Mouse (Mus musculus) T-helper 2 cell (primary cell): ENCODE data around the gene Vstm2b.

Source experiments
- in situ Hi-C: fragments of 300-600 bp; cut with MboI, MseI; formaldehyde crosslinking; loops from one replicate; pipeline ENCODE4 v1.15.1; 2025; ENCODE audit warnings: high pct_unique_total_duplicates

Vstm2b gene

DNA sequence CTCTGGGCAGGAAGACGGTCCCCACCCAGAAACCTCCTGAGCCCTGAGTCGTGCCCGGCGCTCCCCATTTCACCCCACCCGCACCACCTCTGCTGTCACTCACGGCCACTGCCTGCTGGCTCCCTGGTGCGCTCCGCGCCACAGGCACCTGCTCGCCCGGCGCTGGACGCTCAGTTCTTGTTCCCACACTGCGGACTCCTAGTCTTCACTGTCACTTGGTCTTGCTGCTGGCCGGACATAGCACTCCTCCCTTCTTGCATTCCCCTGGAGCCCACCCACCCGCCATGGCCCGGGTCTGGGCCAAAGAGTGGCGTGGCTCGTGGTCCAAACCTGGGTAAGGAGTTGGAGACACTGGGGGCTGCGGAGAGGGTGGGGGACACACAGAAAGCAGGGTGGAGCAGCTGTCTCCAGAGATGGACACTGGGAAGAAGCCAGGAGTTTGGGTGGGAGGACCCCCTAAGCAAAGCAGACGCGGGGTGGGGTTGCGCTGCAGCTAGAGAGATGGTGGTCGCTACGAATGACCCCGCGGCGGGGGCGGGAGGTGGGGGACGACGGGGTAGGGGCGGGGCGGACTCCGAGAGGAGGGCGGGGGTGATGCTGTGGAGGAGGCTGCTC, at the start of gene Vstm2b:
Gene Vstm2b, plus strand, starts transcription at position 233 of the 615 bp plus-strand sequence.
- in situ Hi-C loops, result no loop called here

DNA sequence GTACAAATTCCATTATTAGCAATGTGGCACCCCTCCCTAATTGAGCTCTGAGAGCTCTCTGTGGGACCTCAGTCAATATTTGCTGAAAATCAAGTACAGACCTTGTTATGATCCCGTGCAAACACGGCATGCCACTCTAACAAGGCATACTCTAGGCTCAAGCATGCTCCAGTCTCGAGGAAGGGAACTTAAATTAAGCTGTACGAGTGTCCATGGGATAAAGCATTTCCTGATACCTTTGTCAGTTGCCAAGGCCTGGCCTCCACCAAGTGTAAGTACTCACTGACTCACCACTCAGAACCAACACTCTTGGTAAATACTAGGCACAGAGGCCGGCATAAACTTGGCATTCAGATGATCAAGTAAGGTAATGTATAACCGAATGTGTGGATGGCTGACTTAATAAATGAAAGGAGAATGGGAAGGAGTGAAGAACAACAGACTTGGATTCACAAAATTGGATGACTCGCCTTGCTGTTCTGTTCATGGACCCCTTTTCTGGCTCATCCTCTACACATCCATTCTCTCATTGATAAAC, 42.0 kb upstream of the Vstm2b start:
- in situ Hi-C loops, result no loop called here

DNA sequence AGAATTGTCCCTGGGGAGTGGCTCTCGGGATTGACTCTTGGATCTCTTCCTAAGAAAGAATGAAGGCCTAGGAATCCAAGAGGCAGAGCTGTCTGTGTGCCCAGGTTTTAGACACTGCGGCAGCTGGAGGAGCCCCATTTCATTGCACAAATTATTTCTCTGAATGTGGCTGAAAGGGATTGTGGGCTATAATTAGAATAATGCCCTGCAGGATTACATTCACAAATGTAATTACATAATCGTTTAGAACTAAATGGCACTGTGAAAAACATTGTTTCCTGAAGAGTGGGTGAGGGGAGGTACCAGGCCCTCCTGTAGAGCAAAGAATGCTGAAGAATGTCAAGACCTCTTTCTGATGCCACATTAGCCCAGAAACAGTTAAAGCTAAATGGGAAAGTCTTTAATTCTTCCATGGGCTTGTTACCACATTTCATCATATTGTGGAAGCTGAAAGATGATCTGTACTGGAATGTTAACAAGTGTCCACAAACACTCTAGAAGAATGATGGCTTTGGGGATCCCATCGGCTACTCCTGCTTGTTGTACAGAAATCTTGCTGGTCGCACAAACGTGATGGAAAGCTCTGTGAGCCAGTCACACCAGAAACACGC, 24.6 kb upstream of the Vstm2b start:
- in situ Hi-C loops, result no loop called here

DNA sequence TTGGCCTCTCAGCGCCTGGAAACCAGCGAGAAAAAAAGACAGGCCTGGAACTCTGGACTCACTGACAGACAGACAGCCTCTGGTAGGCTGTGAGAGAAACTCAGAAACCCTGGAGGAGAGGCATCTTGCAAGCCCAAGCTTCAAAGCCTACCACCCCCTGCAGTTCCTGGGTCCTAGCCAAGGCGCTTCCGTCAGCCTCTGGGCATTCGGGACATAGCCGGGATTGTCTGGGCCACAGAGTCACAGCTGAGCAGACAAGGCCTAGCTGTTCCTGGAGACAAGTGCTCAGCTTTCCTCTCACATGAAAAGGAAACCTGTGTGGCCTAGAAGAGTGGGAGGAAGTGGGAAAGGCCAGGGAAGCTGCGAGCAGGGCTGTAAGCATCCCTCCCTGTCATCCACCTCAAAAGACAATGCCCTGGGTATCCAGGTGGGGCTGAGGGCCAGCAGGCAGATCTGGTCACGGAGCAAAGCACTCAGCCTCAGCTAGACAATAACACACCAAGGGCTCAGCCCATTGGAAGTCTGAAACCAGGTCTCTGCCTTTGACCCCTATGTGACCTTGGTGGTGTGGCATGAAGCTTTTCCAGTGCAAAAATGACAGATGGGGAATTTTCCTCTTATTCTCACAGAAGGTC, 13.2 kb upstream of the Vstm2b start:
- in situ Hi-C loops, result no loop called here

DNA sequence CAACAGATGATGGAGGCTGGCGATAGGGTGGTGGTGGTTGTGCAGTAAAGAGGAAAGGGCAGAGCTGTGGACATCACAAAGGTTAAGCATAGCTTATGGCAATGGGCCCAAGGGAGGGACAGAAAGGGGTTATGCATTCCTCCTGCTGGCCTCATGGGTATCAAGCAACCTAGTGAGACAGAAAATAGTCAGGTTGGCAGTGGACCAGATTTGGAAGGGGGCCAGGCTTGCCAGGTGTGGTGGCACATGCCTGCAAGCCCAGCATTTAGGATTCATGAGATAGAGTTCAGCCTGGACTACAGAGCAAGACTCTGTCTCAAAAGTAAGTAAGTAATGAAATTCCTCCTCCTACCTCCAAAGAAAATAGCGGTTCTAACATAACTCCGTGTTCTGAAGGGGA, 9.8 kb upstream of the Vstm2b start:
- in situ Hi-C loops, result no loop called here

DNA sequence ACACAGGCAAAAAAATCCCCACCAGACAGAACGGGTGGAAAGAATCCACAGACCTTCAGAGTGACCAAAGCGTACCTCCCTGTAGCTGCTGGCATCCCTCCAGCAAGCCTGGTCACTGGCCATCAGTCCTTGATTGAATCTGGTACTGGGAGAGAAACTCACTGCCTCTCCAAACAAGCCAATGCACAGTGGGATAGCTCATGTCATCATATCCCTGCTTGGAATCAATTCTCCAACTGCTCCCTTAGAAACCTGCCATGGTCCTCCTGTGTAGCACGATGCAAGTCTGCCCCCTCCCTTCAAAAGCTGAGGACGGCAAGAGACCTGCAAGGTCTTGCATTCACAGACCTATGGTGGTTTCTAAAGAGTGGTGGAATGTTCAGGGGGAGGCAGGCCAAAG, 1.2 kb upstream of the Vstm2b start:
- in situ Hi-C loops, result no loop called here

DNA sequence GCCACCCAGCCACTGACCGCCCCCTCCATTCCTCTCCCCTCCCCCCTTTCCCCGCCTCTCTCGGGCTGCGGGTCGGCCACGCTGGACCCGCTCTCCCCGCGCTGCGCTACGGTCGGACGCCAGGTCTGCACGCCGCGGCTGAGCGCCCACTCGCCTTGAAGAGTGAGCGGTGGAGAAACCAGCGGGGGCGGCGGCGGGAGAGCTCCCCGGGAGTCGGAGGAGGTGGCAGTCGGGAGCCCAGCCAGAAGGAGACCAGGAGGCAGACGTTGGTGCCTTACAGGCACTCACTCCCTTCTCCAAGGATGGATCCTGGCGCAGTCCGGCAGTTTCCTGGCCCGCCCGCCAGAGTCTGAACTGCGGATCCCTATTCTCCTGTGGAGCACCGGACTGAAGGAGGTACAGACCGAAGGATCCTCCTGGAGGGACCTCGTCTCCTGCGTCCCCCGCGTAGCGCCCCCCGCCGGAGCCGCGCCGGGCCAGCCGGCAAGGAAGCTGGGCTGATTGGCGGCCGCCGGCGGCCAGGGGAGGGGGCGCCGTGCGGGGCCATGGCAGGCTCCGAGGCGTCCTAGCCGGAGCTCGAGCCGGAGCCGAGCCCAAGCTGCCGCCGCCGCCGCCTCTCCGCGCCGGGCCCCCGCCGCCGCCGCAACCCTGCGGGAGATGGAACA, 715 bp downstream of the Vstm2b start:
- in situ Hi-C loops, result no loop called here

DNA sequence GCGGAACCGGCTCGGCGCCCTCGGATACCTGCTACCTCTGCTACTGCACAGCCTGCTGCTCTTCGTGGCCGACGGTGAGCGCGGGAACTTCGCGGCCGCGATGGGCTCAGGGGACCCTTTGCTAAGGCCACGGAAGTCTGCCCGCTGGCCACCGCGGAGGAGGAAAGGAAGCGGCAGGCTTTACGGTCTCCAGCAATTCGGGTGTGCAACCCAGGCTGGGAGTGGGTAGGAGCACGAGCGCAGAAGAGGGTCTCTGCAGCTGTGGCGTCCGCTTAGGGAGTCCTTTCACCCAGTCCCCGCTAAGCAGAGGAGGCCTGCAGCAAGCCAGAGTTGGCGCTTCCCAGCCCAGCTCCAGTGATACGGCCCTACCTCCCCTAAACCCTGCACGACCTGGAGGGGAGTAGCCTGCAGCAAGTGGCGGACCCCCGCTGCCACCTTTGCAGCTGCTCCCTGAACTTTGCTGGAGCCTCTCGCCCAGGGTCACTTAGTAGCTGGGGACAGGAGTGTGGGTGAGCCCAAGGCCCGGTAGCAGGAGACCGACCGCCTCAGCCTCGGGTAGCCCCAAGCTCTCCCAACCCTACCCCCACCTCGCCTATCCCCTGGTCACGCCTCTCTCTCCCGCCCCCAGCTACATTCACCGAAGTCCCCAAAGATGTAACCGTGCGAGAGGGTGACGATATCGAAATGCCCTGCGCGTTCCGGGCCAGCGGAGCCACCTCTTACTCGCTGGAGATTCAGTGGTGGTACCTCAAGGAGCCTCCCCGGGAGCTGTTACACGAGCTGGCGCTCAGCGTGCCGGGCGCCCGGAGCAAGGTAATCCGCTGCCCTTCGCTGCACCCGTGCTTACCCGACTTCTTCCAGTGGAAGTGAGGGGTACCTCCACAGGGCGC, 1.5 kb downstream of the Vstm2b start:
- in situ Hi-C loops, result no loop called here

DNA sequence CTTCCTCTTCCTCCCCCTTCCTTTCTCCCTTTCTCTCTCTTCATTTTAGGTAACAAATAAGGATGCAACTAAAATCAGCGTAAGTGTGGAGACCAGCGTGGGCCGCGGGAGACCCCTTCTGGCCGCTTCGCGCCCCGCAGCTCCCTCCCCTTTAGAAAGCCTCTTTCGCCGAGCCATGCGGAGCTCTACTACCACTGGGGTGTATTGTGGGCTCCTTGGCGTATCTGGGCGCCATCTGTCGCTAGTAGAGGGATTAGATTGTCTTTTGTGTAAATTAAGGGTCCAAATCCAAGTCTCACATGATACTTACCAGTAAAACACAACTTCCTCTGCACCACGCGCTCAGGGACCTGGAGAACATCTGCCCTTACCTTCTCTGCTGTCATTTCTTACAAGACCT, 3.1 kb downstream of the Vstm2b start:
- in situ Hi-C loops, result no loop called here

DNA sequence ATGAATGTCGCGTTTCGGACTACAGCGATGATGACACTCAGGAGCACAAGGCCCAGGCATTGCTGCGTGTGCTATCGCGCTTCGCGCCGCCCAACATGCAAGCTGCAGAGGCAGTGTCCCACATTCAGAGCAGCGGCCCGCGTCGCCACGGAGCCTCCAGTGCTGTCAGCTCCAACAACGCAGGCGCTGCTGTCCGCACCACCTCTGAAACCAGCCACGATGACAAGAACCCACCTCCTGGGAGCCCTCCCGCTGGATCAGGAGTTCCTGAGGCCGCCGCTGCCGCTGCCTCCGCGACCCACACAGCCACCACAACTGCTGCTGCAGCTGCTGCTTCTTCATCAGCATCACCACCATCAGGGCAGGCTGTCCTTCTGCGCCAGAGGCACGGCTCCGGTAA, 4.4 kb downstream of the Vstm2b start:
- in situ Hi-C loops, result no loop called here

DNA sequence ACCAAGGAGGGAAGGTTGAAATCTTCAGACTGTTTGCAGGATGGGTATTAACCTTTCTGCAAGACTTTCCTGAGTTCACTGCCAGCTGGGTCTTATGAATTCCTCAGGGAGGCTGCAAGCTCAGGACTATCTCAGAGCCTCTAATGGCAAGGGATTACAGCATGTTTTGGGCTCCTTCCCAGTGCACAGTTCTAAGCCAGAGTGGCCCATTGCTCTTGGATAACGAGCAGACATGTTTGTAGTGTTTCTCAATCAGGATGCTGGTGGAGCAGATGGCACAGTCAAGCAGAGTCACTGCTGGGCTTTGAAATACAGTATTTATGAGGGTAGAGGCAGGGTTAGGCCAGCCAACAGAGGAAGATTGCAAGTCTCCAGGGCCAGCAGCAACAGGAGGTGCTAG, 8.4 kb downstream of the Vstm2b start:
- in situ Hi-C loops, result no loop called here

DNA sequence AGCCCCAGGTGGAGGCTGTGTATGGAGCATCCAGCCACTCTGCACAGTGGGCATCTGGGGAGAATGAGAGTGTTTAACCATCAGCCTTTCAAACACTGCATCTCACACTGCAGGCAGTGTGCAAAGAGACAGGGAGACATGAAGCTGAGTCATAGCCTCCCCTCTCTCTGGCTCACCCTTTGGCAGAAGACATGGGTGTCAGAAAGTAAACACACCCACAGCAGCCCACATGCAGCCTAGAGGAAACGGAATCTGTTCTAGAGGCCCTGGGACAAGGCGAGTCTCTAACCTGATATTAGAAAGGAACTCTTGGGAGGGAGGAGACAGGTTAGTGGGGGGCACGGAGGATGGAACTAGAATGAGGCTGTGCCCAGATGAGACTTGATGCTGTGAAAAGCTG, 18.6 kb downstream of the Vstm2b start:
- in situ Hi-C loops, result no loop called here

DNA sequence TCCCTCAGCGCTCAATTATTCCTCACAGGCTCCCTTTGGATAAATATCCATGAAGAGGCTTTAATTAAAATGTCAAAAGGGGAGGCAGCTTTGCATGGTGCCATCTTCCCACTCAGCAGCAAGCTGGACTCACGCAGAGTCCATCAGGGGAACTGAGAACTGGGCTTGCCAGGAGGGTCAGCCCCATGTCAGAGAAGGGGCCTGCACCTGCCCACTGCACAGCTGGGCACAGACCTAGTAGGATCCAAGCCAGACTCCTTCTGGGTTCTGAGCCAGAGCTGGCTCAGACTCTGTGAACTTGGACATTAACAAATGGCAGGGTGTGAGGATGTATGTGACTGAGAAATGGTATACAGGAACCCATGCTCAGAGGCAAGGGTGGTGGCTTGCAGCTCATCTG, 22.0 kb downstream of the Vstm2b start:
- in situ Hi-C loops, result no loop called here

DNA sequence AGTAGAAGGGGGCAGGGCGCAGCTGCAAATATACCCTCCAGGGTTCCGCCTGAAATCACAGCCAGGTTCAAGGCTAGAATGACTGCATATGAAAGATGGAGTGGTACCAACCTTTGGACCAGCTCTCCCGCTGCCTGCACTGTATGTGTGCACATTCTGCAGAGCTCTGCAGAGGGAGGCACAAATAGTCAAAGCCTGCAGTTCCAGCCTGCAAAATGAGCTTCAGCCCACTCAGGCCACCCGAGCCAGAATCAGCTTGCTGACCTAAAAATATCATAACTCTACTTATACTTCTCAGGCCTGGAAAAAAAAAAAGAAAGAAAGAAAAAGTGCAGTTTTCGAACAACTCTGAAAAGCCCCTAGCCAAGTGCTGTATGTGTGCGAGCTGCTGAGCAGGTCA, 23.2 kb downstream of the Vstm2b start:
- in situ Hi-C loops, result no loop called here

DNA sequence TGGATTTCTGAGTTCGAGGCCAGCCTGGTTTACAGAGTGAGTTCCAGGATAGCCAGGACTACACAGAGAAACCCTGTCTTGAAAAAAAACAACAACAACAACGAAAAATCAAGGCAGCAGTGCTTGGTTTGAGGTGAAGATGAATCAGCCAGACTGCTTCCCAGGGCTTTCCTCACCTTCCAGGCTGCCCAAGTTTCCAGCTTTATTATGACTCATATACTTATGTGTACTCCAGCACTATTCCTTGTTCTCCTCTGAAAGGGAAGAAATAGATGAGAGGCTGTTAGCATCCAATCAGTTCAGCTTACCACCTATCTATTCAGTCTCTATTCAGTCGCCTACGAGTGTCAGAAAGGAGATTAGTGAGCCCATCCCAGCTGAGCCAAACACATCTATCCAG, 24.7 kb downstream of the Vstm2b start:
- in situ Hi-C loops, result no loop called here

DNA sequence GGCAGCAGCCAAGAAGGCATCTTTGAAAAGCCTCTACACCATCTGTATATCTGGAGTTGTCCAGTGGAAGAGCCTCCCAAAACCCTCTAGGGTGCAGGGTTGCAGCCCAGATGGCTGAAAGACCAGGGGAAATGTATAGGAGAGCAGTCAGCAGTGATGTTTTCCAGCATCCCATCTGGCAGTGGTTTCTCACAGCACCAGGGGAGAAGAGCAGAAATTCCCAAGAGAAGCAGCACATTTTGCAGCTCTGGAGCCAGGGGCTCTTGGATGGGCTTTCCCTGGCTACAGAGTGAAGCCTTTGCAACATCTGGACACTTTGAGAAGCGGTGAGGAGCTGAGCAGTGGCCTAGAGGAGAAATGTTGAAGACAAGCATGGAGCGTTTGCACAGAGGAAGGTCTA, 30.3 kb downstream of the Vstm2b start:
- in situ Hi-C loops, result no loop called here

DNA sequence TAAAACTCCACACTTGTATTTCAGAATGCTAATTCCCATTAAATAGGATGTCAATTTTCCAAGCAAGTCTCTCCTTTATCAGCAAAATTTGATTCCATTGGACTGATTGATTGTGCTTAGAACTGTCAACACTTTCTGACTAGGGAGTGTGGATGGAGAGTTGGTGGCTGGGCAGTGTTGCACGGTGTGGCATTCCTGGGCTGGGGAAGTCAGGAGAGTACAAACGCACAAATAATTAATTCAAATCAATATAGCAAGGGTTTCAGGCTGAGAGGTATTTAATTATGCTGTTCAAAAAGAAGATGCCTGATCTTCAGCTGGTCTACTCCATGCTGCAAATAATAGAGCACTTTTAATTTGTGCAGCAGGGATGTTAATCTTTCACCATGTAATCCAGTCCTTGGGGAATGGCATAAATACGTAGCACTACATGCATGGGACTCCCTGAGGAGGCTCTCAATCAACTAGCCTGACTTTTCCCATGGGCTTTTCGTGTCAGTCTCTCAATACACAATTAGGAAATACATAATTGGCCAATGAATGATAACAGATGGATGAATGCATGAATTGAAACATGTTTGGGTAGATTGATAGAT, 38.6 kb downstream of the Vstm2b start:
- in situ Hi-C loops, result no loop called here

DNA sequence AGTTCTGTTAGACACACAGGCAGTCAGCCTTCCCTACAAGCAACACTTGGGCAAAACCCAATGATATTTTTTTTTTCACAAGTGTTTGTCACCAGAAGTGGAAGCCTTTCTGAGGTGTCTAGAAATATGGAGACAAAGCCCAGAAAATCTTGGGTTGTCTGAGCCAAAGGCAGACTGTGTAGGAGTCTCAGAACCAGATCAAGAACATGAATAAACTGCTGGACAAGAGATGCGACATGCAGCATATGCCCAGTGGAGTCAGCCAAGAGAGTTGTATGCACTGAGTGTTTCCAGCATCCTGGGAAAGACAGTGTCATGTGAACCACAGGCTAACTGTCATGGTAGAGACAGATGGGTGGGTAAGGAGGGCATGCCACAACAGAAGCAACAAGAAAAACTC, 41.2 kb downstream of the Vstm2b start:
- in situ Hi-C loops, result no loop called here

DNA sequence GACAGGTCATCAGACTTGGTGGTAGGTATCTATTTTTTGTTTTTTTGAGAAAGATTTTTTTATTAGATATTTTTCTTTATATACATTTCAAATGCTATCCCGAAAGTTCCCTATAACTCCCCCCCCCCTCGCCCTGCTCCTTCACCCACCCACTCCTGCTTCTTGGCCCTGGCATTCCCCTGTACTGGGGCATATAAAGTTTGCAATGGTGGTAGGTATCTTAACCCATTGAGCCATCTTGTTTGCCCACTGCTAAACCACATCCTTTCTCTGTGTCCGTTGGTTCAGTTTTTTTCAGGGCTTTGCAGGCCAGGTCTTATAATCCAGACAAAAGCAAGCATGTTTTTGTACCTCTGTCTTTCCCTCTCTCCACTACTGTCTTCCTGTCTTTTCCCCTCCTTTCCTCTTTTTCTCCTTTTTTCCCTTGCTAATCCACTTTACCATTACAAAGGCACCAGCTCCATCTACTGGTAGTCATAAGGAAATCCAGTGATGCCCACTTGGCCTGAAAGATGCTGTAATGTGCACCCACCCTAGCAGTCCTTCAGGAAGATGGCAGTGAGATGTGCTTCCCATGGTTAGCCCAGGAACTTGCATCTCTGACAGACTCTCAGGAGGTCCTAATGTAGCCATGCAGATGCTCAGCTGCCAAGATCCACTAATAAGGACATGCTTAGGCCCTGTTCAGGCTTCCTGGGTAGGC, 44.3 kb downstream of the Vstm2b start:
- in situ Hi-C loops, result no loop called here
